Mouse (Mus musculus): ENCODE results near the gene Tmsb15b2. TPM values are rescaled to one million over a fixed set of nuclear protein-coding genes. Genes with fewer than 3 reads are reported as not detected.
"Not testable (repeated sequence)": the region's sequence is repeated elsewhere in the genome, so short reads cannot be mapped to it uniquely, and the experiment has no call there.

Tmsb15b2 gene
- 1 to 10 TPM; 2.6 to 9.3 (median 6.9) TPM for total RNA-seq (2022)

DNA sequence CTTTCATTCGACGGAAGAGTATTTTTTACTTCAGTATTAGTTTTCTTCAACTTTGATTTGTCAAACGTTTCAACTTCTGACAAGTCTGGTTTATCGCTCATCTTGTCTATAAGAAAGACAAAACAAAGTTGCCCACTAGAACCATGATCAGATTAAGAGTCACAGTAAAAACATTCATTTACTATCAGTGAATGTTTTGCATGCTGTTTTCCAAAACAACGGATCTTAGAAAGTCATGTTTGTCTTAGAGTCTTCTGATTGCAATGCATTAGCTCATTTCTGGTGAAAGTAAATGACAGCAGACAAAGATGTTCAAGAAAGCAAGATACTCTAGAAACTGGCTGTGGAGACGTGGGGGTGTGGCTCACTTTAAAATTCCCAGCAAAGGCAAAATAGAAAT lies at the start of gene Tmsb15b2:
Gene Tmsb15b2 (minus strand): TSS at position 101 of the 400 bp plus-strand sequence.
- not testable (repeated sequence) for DNase-seq (ENCODE audit: low spot score in 2 of 2)

DNA sequence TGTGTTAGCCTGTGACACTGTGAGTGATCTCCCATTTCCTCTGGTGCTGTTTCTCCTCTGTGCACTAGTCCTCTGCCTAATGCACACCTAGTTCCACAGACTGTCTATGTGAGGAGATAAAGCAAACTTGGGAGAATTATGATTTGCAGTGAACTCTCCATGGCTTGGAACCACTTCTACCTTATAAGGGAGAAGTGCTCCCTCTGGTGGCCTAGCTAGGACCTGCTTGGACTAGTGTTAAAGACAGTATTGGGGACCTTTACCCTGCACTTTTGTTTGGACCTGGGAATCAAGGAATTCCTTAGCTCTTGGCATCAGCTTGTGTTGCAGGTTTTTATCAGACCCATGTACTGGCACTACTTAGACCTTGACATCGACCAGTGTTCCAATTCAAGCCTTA lies 44.0 kb upstream of the Tmsb15b2 start:
- DNase-seq (ENCODE audit: low spot score in 2 of 2), result peak in 1 of 2 experiments; percentile 11

DNA sequence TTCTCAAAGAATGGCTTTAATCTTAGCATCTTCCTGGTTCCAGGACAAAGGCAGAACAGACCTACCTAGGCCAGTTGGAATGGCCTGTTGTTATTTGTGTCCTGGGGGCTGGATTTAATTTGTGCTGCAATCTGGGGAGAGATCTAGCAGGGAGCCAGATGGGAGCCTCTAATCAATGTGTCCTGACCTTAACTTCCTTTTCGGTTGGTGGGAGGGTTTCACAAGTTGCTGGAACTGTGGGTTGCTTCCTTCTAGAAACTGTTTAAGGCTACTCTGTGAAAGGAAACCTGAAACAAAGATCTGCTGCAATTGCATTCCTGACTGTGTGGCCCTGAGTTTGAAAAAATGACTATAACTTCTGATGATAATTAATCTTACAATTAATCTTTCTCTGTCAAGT lies 42.4 kb upstream of the Tmsb15b2 start:
- DNase-seq (ENCODE audit: low spot score in 2 of 2), result no peak

GRCm38 (mm10) chrX:137015099-137015709 lies 39.9 kb upstream of the Tmsb15b2 start:
- DNase-seq (ENCODE audit: low spot score in 2 of 2), result no peak

DNA sequence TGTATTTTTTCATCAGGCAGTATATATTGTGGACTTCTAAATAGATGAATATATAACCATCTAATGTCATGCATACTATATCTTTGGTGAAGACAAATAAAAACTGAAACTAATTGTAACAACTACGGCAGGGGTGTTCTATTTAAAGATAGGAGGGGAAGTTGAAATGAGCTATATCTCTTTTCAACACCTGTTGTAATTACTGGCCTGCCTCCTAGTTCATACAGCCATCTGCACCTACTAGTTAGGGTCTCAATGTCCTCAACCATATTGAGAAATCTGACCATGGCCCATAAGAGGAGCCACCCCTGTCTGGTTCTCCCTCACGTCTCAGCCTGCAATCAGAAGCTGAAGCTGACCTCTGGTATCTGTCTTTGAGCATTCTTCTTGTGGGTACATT lies 21.0 kb upstream of the Tmsb15b2 start:
- DNase-seq (ENCODE audit: low spot score in 2 of 2), result no peak

DNA sequence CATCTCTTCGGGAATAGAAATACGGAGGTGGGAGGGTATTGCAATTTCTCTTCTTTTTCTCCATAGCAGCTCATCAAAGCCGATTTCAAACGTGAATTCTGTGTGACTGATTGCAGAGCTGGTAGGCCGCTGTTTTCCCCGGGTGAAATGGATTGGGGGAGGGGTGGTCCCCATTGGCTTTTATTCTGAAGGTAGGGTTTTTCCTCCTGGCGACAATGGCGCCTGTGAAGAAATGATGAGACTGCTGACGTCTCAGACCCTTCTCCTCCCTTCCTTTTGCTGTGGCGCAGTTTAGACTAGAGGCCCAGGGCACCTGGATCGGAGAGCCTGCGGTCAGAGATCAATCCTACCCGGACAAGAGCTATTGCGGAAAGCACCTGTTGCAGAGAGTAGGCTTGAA lies 18.3 kb upstream of the Tmsb15b2 start:
- no peak for DNase-seq (ENCODE audit: low spot score in 2 of 2)

DNA sequence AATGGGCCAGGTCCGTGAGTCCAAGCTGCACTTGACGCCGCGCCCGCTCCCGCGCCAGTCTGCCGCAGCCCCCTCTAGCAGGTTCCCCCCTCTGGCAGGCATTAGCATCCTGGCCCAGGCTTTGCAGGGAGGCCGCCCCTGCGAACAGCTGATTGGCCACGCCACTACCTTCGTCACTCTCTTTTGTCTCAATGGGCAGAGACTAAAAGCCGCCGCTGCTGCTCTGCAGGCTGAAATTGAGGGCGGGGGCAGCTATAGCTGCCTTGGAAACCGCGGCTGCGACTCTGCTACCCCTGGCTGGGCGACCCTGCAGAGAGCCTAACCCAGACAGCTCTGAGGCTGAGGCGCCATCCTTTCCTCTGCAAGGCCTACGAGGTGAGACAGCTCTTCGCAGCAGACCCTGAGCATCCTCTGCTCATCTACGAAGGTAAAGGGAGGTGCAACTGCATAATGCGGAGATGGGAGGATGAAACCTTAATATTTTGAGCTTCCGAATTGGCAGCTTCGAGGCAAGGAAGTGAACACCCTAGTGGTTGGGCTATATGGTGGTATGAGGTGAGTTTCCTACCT lies 17.8 kb upstream of the Tmsb15b2 start, which contains the start of gene Zcchc18:
Gene Zcchc18 (plus strand): TSS at position 178 of the 570 bp plus-strand sequence.
- DNase-seq (ENCODE audit: low spot score in 2 of 2), result no peak

DNA sequence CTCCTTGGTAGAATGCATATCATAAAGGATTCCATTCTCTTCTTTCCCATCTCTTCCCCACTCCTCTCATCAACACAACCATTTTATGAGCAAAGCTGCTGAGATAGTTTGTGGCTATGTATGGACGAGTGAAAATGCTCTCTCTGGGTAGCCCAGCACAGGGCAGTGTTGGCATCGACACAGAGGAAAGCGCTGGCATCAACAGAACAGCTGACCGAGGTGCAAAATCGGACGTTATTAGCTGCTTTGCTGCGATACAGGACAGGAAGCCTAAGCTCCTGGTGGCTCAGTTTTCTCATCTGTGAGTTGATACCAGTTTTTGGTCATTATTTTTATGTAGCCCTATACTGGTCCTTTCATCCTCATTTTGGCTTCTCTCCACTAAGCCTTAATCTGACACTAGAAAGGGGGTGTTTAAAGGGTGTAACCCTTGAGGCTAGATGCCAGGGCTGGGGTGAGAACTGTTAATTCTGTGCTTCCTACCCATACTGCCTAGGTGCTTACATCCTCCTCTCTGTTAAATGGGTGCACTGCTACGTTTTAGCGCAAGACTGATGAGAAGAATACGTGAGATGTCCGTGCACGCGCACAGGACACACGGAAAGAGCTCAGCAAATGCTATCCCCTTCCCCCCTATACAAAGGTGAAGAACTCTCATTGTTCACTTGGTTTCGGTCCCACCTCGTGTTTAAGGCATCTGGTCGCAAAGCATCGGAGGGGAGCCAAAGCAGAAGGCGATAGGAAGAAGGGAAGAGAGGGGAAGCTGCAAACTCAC lies 17.1 kb upstream of the Tmsb15b2 start:
- no peak for DNase-seq (ENCODE audit: low spot score in 2 of 2)

- DNase-seq (ENCODE audit: low spot score in 2 of 2), result no peak
Measured at GRCm38 (mm10) chrX:136991274-136991673, 16.0 kb upstream of the Tmsb15b2 start.

- no peak for DNase-seq (ENCODE audit: low spot score in 2 of 2)
Measured at GRCm38 (mm10) chrX:136986039-136986438, 10.7 kb upstream of the Tmsb15b2 start.

DNA sequence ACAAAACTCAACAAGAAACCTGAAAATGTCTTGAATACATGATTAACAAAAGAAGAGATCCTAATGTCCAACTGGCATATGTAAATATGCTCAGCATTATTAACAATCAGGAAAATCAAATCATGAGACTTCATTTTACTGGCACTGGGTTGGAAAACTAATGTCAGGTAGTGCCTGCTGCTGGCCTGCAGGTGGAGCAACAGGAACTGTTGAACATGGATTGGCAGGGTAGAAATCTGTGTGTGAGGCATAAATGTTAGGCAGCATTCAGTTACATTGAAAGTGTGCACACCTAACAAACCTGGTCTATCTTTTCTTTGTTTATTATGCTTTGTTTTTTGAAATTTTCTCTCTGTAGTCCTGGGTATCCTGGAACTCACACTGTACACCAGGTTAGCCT lies 3.3 kb upstream of the Tmsb15b2 start:
- no peak for DNase-seq (ENCODE audit: low spot score in 2 of 2)

DNA sequence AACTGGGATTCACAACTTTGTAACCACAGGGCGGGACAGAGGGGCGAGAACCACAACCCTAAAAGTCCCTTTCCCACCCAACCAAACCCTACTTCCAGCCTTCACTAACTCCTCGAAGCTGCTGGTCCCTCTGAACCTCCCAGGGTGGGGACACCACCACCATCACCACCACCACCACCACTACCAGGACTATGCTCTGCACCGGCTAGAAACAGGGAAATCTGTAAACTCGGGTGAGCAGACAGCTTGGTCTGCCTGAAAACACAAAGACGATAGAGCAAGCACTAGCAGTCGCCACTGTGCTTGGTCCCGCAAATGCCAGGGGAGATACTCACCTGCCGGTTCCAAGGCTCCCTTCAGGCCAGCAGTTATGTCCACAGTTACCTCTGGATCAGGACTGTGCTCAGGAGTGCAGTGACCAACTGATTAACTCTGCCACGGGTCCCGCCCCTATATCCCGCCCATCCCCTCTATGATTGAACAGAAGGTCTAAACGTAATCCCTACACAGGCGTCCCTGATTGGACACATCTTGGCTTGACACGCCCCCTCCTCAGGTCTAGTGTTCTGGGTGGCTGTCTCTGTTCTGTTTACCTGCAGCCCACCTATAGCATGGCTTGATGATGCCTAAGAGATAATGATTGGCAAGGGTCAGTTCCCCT lies 1.3 kb upstream of the Tmsb15b2 start, which contains the start of the genes Tmsb15l and Tmsb15b1:
Gene Tmsb15l (minus strand): TSS at position 446 of the 661 bp plus-strand sequence.
Gene Tmsb15b1 (minus strand): TSS at position 451 of the 661 bp plus-strand sequence.
- peak in 1 of 2 experiments; percentile 10 for DNase-seq (ENCODE audit: low spot score in 2 of 2)

DNA sequence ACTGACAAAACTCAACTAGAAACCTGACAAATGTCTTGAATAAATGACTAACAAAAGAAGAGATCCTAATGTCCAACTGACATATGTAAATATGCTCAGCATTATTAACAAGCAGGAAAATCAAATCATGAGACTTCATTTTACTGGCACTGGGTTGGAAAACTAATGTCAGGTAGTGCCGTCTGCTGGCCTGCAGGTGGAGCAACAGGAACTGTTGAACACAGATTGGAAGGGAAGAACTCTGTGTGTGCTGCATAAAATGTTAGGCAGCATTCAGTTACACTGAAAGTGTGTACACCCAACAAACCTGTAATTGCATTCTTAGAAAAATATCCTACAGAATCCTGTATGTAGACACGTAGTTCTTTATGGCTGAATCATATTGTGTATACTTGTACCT lies 15.6 kb downstream of the Tmsb15b2 start:
- no peak for DNase-seq (ENCODE audit: low spot score in 2 of 2)

- not testable (repeated sequence) for DNase-seq (ENCODE audit: low spot score in 2 of 2)
Measured at GRCm38 (mm10) chrX:136958300-136958699, 17.0 kb downstream of the Tmsb15b2 start.

DNA sequence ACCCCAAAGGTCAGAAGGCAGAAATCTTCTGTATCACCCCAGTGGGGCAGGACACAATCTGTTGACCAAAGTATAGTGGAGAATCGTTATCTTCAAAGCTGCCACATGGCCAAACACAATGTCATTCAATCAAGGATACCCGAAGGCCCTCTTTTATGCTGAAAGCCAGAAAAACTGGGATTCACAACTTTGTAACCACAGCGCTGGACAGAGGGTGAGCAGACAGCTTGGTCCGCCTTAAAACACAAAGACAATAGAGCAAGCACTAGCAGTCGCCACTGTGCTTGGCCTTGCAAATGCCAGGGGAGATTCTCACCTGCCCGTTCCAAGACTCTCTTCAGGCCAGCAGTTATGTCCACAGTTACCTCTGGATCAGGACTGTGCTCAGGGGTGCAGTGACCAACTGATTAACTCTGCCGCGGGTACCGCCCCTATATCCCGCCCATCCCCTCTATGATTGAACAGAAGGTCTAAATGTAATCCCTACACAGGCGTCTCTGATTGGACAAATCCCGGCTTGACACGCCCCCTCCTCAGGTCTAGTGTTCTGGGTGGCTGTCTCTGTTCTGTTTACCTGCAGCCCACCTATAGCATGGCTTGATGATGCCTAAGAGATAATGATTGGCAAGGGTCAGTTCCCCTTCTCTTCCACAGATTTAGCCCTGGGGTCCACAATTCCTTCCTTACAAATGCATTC lies 17.6 kb downstream of the Tmsb15b2 start:
- peak in 1 of 2 experiments; percentile 4 for DNase-seq (ENCODE audit: low spot score in 2 of 2)

- no peak for DNase-seq (ENCODE audit: low spot score in 2 of 2)
Measured at GRCm38 (mm10) chrX:136937985-136938384, 37.3 kb downstream of the Tmsb15b2 start.

GRCm38 (mm10) chrX:136927031-136927430 lies 48.3 kb downstream of the Tmsb15b2 start, which contains the start of gene H2bfm:
TSS of gene H2bfm (plus strand) at chrX:136927325.
- DNase-seq (ENCODE audit: low spot score in 2 of 2), result no peak

- DNase-seq (ENCODE audit: low spot score in 2 of 2), result no peak
Measured at GRCm38 (mm10) chrX:136925863-136926262, 49.4 kb downstream of the Tmsb15b2 start.

Data from gastrocnemius, adult 8-10 months (tissue).